Mouse (Mus musculus): Measurements from ENCODE around the gene Krt15.

The Krt15 gene

GRCm38 (mm10) chr11:100124901-100125300 is 10.8 kb downstream of the Krt15 start:
- no peak for DNase-seq (ENCODE audit: low spot score)

GRCm38 (mm10) chr11:100121466-100121865 is 14.3 kb downstream of the Krt15 start, which contains the start of gene Krt13:
Gene Krt13 (minus strand): TSS chr11:100121566.
- DNase-seq (ENCODE audit: low spot score): no peak

- no peak for DNase-seq (ENCODE audit: low spot score)
Observed at GRCm38 (mm10) chr11:100120331-100120730, 15.4 kb downstream of the Krt15 start.

- DNase-seq (ENCODE audit: low spot score): no peak
Observed at GRCm38 (mm10) chr11:100113742-100114029, 22.0 kb downstream of the Krt15 start.

GRCm38 (mm10) chr11:100112935-100113741 is 22.6 kb downstream of the Krt15 start:
- DNase-seq (ENCODE audit: low spot score): no peak

- no peak for DNase-seq (ENCODE audit: low spot score)
Observed at GRCm38 (mm10) chr11:100105576-100106122, 30.1 kb downstream of the Krt15 start, which contains the start of gene Krt36. Gene Krt36 (minus strand): TSS chr11:100105626.

- DNase-seq (ENCODE audit: low spot score): no peak
Observed at GRCm38 (mm10) chr11:100102693-100103429, 32.9 kb downstream of the Krt15 start.

- no peak for DNase-seq (ENCODE audit: low spot score)
Observed at GRCm38 (mm10) chr11:100100391-100100790, 35.3 kb downstream of the Krt15 start.

- no peak for DNase-seq (ENCODE audit: low spot score)
Observed at GRCm38 (mm10) chr11:100097819-100098218, 37.9 kb downstream of the Krt15 start.

- DNase-seq (ENCODE audit: low spot score): no peak
Observed at GRCm38 (mm10) chr11:100096141-100096540, 39.6 kb downstream of the Krt15 start, which contains the start of gene Krt35. Gene Krt35 (minus strand): TSS chr11:100096241.

GRCm38 (mm10) chr11:100088378-100089025 is 47.2 kb downstream of the Krt15 start:
- no peak for DNase-seq (ENCODE audit: low spot score)

GRCm38 (mm10) chr11:100087861-100088260 is 47.9 kb downstream of the Krt15 start, which contains the start of gene Krt32:
Gene Krt32 (minus strand): TSS chr11:100088226.
- no peak for DNase-seq (ENCODE audit: low spot score)
